Mouse (Mus musculus) liver (tissue): ENCODE measurements around the gene Afmid.
"Not testable (repeated sequence)": the region's sequence is repeated elsewhere in the genome, so short reads cannot be mapped to it uniquely, and the experiment has no call there.

Experiments
- DNase-seq: peaks from one replicate; pipeline ENCODE4 v3.0.0-alpha.2; 2020; ENCODE audit warnings: mixed read lengths

Gene Afmid

GRCm38 (mm10) chr11:117796954-117797353 lies 28.8 kb upstream of the Afmid start:
- peak; percentile 39 for DNase-seq

GRCm38 (mm10) chr11:117797511-117798159 lies 28.1 kb upstream of the Afmid start, which contains the start of gene 6030468B19Rik:
Gene 6030468B19Rik, plus strand, starts transcription at chr11:117797660.
- peak; percentile 93 for DNase-seq

- DNase-seq: peak; percentile 72
These were observed 27.6 kb upstream of the Afmid start for GRCm38 (mm10) chr11:117798160-117798541.

- peak; percentile 36 for DNase-seq
These were observed 26.6 kb upstream of the Afmid start for GRCm38 (mm10) chr11:117799174-117799573.

- no peak for DNase-seq
These were observed 25.7 kb upstream of the Afmid start for GRCm38 (mm10) chr11:117800038-117800437.

GRCm38 (mm10) chr11:117801650-117802049 lies 24.1 kb upstream of the Afmid start:
- no peak for DNase-seq

- DNase-seq: no peak
These were observed 22.5 kb upstream of the Afmid start for GRCm38 (mm10) chr11:117803166-117803688.

GRCm38 (mm10) chr11:117806781-117807180 lies 18.9 kb upstream of the Afmid start:
- no peak for DNase-seq

GRCm38 (mm10) chr11:117809407-117810311 lies 16.1 kb upstream of the Afmid start, which contains the start of the genes Gm20708 and Syngr2:
Gene Gm20708, plus strand, starts transcription at chr11:117809668.
Gene Syngr2, plus strand, starts transcription at chr11:117809668.
- peak; percentile 90 for DNase-seq

GRCm38 (mm10) chr11:117810401-117811046 lies 15.2 kb upstream of the Afmid start:
- DNase-seq: peak; percentile 91

- no peak for DNase-seq
These were observed 11.9 kb upstream of the Afmid start for GRCm38 (mm10) chr11:117813867-117814266.

- no peak for DNase-seq
These were observed 10.9 kb upstream of the Afmid start for GRCm38 (mm10) chr11:117814704-117815366.

GRCm38 (mm10) chr11:117815850-117816249 lies 9.9 kb upstream of the Afmid start:
- not testable (repeated sequence) for DNase-seq

- DNase-seq: no peak
These were observed 9.2 kb upstream of the Afmid start for GRCm38 (mm10) chr11:117816389-117816996.

- DNase-seq: no peak
These were observed 6.6 kb upstream of the Afmid start for GRCm38 (mm10) chr11:117819095-117819494.

- no peak for DNase-seq
These were observed 5.6 kb upstream of the Afmid start for GRCm38 (mm10) chr11:117820173-117820572.

- no peak for DNase-seq
These were observed 3.9 kb upstream of the Afmid start for GRCm38 (mm10) chr11:117821868-117822267.

GRCm38 (mm10) chr11:117822728-117823241 lies 2.9 kb upstream of the Afmid start:
- no peak for DNase-seq

GRCm38 (mm10) chr11:117823411-117823810 lies 2.3 kb upstream of the Afmid start:
- DNase-seq: no peak

GRCm38 (mm10) chr11:117824060-117824969 lies 1.4 kb upstream of the Afmid start:
- peak; percentile 86 for DNase-seq

GRCm38 (mm10) chr11:117826164-117826563 lies 440 bp downstream of the Afmid start:
- DNase-seq: peak; percentile 17
